Mouse (Mus musculus) heart, postnatal 0 days (tissue): ENCODE results near the gene Kif2a.

Experiments used
- CTCF ChIP-seq: IDR thresholded peaks from 2 replicates; pipeline ENCODE4 v1.5.1; 2016; ENCODE audit warnings: antibody characterized with exemption, control low read depth, low read depth
- EP300 ChIP-seq: IDR thresholded peaks from 2 replicates; pipeline ENCODE4 v1.6.1; 2016; ENCODE audit warnings: antibody characterized with exemption, low read depth

DNA sequence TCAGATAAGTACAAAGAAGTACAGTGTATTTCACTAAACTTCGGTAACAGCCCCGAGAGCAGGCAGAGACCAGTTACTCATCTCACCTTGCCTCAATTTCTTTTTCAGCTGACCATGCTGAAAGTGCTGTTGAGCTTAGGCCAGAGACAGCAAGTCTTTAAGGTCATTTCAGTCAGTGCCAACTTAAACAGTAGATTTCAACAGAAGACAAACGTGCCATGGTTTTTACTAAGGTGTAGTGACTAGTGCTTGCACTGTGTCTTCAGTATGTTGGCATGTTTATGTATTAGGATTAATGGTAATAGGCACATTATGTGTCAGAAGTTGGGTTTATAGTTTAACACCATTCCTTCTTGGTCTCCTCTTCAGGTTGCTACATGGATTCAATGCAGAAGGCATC is 63.6 kb downstream of the Kif2a start:
- TF ChIP-seq CTCF: no peak
- no peak for TF ChIP-seq EP300
